8 mouse cellular contexts compared by ENCODE assay signal in genomic region chr11:19010396-19010811, GRCm38 (mm10). TPM values are rescaled to one million over a fixed set of nuclear protein-coding genes. Genes with fewer than 3 reads are reported as not detected.
A peak's percentile ranks its signal among the peaks of the same experiment; 100 is the strongest.
DNase-seq lines count a peak whose midpoint lies in the region; ATAC-seq and TF ChIP-seq lines count a peak whose summit lies in the region.

No protein-coding gene starts in this region.

- peak overlapping the region; percentile 11 for H3K4me2 ChIP-seq in forebrain, embryonic 15.5 days (replicated peaks)
- H3K4me2 ChIP-seq in intestine, embryonic 15.5 days (replicated peaks): peak overlapping the region; percentile 80

- no peak overlapping the region for H3K4me3 ChIP-seq in forebrain, embryonic 15.5 days
- peak overlapping the region; percentile 33 for H3K4me3 ChIP-seq in intestine, embryonic 15.5 days (replicated peaks)
- H3K4me3 ChIP-seq in olfactory bulb, adult 2 months (ENCODE audit: insufficient read depth, low read depth, low read length): peak overlapping the region; percentile 11

- DNase-seq in heart, adult 11 months: peak; percentile 94
- no peak for DNase-seq in heart, postnatal 25 days (ENCODE audit: low spot score)
- DNase-seq in adrenal gland, postnatal 36 days: peak; percentile 67 to 75
- no peak for DNase-seq in MN1 (ENCODE audit: low spot score)
- no peak for DNase-seq in frontal cortex, postnatal 10 days (ENCODE audit: low spot score in 2 of 2)

- H3K9ac ChIP-seq in forebrain, embryonic 15.5 days (replicated peaks): no peak overlapping the region
- H3K9ac ChIP-seq in intestine, embryonic 15.5 days: peak overlapping the region; percentile 63

- WGBS in forebrain, embryonic 15.5 days: 13% methylated on average over 14 of the region's 14 CpGs
- 25% methylated on average over 14 of the region's 14 CpGs for WGBS in intestine, embryonic 15.5 days
- 45% methylated on average over 14 of the region's 14 CpGs for WGBS in olfactory bulb, adult 2 months

- H3K9me3 ChIP-seq in forebrain, embryonic 15.5 days: no peaks in the 10 kb centered on the region
- H3K9me3 ChIP-seq in intestine, embryonic 15.5 days: no peaks in the 10 kb centered on the region

- intact Hi-C loops in heart, postnatal 25 days (cut with DNase I): no loop called here

- H3K4me1 ChIP-seq in forebrain, embryonic 15.5 days: peaks cover 35% of the 10 kb centered on the region
- peaks cover 9% of the 10 kb centered on the region; the same call in 1 of the 2 replicates for H3K4me1 ChIP-seq in intestine, embryonic 15.5 days (replicated peaks)
- H3K4me1 ChIP-seq in olfactory bulb, adult 2 months (ENCODE audit: control insufficient read depth, insufficient read depth, low read length): peaks cover 22% of the 10 kb centered on the region

- H3K27me3 ChIP-seq in forebrain, embryonic 15.5 days: peaks cover 46% of the 10 kb centered on the region
- H3K27me3 ChIP-seq in intestine, embryonic 15.5 days (replicated peaks): no peaks in the 10 kb centered on the region

- H3K27ac ChIP-seq in forebrain, embryonic 15.5 days (replicated peaks): no peak overlapping the region
- peak overlapping the region; percentile 66 for H3K27ac ChIP-seq in intestine, embryonic 15.5 days
- peak overlapping the region; percentile 16; the same call in 1 of the 2 replicates for H3K27ac ChIP-seq in olfactory bulb, adult 2 months (ENCODE audit: insufficient read depth, low read depth, low read length)

- no peak for TF ChIP-seq POLR2A in olfactory bulb, adult 2 months (IDR thresholded peaks at IDR 0.05; ENCODE audit: insufficient read depth, low read depth, low read length)

- ATAC-seq in forebrain, embryonic 15.5 days (replicated peaks): no peak
- ATAC-seq in intestine, embryonic 15.5 days: no peak

- no peaks in the 10 kb centered on the region for H3K36me3 ChIP-seq in forebrain, embryonic 15.5 days
- H3K36me3 ChIP-seq in intestine, embryonic 15.5 days: no peaks in the 10 kb centered on the region

- TF ChIP-seq CTCF in olfactory bulb, adult 2 months (IDR thresholded peaks at IDR 0.05; ENCODE audit: insufficient read depth, low read depth, low read length): no peak

RNA-seq across cellular contexts. Expression of gene Meis1, which starts 8.4 kb away (rescaled TPM):
- total RNA-seq in heart, postnatal 25 days (2021): 10 to 100 TPM; 26.5 to 31.4 TPM
- 10 to 100 TPM; 56.0 to 57.4 TPM for total RNA-seq in adrenal gland, postnatal 36 days (2021)
- 29.4 and 29.7 TPM in 2 replicates for polyA plus RNA-seq in forebrain, embryonic 15.5 days (2015; fragmentation: Nextera tagmentation; extraction: Ambion mirVana)
- polyA plus RNA-seq in intestine, embryonic 15.5 days (2015; fragmentation: Nextera tagmentation; extraction: Ambion mirVana): 106 and 112 TPM in 2 replicates
- polyA plus RNA-seq in olfactory bulb, adult 2 months (2012; ENCODE audit: insufficient read depth, insufficient read length, low replicate concordance, missing spikeins): not detected in 2 replicates

Comparison
In these comparisons a context has a peak if more than half of its experiments do, and no peak if none do; other contexts are left out.
1. DNase-seq: peak in heart, adult 11 months (single experiment) and adrenal gland, postnatal 36 days (2 of 2); none in heart, postnatal 25 days (single experiment), MN1 (single experiment) and frontal cortex, postnatal 10 days (0 of 2).